Mouse (Mus musculus) stomach, postnatal 0 days (tissue): ENCODE results near the gene Fbxo11.

Source experiments
- CTCF ChIP-seq: IDR thresholded peaks from 2 replicates; pipeline ENCODE4 v1.5.1; 2016; ENCODE audit warnings: antibody characterized with exemption, low read depth, mild to moderate bottlenecking, moderate library complexity
- EP300 ChIP-seq: optimal IDR thresholded peaks from 2 replicates; pipeline ENCODE3; 2016; ENCODE audit warnings: antibody characterized with exemption

GRCm38 (mm10) chr17:87992154-87992553 lies 72.9 kb downstream of the Fbxo11 start:
- TF ChIP-seq CTCF (no peak), EP300 (no peak)
